Mouse (Mus musculus) urinary bladder, adult 2 months (tissue): ENCODE results near the gene Gemin2. TPM values are rescaled to one million over a fixed set of nuclear protein-coding genes. Genes with fewer than 3 reads are reported as not detected.
"Not testable (repeated sequence)": the region's sequence is repeated elsewhere in the genome, so short reads cannot be mapped to it uniquely, and the experiment has no call there.

Experiments
- DNase-seq: peaks from one replicate; pipeline ENCODE4 v3.0.0; 2022; ENCODE audit warnings: low spot score
- polyA plus RNA-seq: library from polyadenylated mRNA; depleted of rRNA; stranded (reverse); fragments of >200 nt; gene quantifications from 2 replicates; pipeline ENCODE4 v1.2.3, GENCODE M21; 2012; rRNA removed

Gene Gemin2
- 7.7 and 8.5 TPM in 2 replicates for polyA plus RNA-seq

DNA sequence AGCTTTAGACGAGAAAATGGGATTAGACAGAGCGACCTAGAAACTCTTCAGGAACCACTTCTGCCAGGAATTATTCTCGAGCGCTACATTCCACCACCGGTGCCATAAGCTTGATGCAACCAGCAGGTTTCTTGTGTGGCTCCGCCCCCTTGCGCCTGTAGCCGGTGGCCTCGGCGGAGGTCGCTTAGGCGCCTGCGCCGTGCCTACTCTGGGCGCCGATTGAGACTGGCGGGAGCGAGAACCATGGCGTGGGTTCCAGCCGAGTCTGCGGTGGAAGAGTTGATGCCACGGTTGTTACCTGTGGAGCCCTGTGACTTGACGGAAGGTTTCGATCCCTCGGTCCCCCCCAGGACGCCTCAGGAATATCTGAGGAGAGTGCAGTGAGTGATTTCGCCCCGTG is at the start of gene Gemin2:
TSS of gene Gemin2 (plus strand) at position 160 of the 400 bp plus-strand sequence.
- peak; percentile 76 for DNase-seq

- DNase-seq: no peak
These were observed 48.6 kb upstream of the Gemin2 start for GRCm38 (mm10) chr12:58964583-58964982.

DNA sequence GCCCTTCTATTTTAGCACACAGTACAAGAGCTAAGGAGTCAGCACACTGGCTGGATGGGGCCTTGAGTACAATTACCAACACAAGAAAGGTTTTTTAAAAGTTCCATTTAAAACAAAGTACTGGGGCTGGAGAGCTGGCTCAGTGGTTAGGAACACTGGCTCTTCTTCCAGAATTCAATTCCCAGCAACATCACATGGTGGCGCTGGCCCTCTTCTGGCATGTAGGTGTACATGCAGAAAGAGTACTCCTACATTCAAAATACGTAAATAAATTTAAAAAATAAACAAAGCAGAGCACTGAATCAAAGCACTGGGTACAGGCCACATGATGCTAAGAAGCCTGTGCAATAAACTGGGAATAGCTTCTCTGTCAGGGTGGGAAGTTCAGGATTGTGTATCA is 36.2 kb upstream of the Gemin2 start:
- no peak for DNase-seq

- not testable (repeated sequence) for DNase-seq
These were observed 32.0 kb upstream of the Gemin2 start for GRCm38 (mm10) chr12:58981178-58981661.

- no peak for DNase-seq
These were observed 27.4 kb upstream of the Gemin2 start for GRCm38 (mm10) chr12:58985766-58986165.

- DNase-seq: no peak
These were observed 2.7 kb upstream of the Gemin2 start for GRCm38 (mm10) chr12:59010482-59010881.

DNA sequence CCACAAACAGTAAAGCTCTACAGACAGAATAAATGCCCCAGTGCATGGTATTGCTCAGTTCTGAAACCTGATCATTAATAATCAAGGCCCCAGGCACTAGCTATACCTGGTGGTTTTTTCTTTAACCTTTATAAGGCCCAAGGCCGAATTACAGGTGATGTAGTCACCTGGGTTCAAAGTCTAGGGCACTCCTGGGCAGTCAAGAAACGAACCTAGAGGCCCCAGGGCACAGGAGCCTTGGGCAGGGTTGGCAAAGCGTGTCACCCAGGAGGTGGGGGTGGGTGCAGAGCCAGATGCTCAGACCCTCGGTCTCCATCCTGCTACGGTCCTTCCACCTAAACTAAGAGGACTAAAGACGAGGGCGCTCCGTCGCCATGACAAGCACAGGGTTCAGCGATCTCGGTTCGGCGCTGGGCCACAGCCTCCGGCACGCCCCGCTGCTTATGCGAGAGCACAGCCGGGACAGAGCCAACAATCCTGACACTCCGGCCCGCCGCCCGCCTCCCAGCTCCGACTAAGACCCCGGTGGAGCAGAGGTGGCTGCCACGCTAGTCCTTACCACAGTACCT is 1.8 kb upstream of the Gemin2 start:
- DNase-seq: no peak

GRCm38 (mm10) chr12:59011844-59012709 is 1.1 kb upstream of the Gemin2 start, which contains the start of gene Sec23a:
Gene Sec23a (minus strand): TSS chr12:59012017.
- DNase-seq: peak; percentile 93

GRCm38 (mm10) chr12:59012710-59013091 is 492 bp upstream of the Gemin2 start:
- DNase-seq: no peak

DNA sequence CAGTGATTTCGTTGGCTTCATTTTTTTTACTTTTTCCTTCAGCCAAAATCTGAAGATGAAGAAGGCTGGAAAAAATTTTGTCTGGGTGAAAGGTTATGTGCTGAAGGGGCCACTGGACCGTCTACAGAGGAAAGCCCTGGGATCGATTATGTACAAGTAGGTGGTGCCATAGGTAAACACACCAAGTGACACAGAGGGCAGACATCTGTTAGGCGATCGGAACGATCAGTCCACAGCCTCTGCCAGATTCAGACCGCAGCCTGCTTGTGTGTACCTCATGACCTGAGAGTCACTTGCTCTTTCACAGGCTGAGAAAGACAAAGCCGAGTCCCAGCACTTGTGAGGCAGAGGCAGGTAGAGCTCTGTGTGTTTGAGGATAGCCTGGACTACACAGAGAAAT is 4.8 kb downstream of the Gemin2 start:
- DNase-seq: no peak

- no peak for DNase-seq
These were observed 6.7 kb downstream of the Gemin2 start for GRCm38 (mm10) chr12:59019891-59020290.

DNA sequence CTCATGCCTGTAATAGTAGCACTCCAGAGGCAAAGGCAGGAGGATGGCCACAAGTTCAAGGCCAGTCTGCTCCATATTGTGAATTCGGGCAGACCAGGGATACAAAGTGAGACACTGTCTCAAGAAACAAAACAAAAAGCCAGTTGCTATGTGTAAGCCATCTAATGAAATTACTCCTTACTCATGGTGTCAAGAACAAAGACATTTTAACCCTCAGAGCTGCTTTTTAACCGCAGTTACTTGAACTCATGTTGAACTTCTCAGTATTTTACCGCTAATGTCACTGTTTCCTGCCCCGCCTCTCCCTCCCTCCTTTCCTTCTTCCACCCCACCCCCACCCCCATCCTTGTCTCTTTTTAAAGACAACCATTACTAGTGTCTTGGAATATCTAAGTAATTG is 8.1 kb downstream of the Gemin2 start:
- no peak for DNase-seq

- no peak for DNase-seq
These were observed 18.9 kb downstream of the Gemin2 start for GRCm38 (mm10) chr12:59032101-59032500.

DNA sequence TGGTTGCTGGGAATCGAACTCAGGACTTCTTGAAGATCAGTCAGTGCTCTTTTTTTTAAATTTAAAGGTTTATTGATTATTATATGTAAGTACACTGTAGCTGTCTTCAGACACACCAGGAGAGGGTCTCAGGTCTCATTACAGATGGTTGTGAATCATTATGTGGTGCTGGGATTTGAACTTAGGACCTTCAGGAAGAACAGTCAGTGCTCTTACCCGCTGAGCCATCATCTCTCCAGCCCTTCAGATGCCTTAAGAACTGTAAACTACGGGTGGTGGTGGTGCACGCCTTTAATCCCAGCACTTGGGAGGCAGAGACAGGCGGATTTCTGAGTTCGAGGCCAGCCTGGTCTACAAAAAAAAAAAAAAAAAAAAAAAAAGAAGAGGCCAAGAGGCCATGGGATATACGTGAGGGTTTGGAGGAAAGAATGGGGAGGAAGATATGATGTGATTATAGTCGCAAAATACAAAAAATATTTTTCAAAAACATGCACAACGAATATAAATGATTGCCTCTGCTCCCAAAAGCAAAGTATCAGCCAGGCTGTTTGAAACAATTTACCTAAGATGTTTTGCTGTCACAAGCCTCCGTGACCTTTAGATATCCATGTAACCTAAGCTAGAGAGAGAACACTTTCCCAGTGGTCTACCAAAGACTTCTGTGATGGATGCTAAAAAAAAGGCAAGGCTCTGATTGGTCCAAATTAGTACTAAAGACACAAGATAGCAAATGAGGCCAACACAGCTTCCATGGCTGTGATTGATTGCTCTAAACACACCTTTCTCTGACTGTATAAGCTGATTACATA is 26.2 kb downstream of the Gemin2 start:
- DNase-seq: no peak

- DNase-seq: no peak
These were observed 27.0 kb downstream of the Gemin2 start for GRCm38 (mm10) chr12:59039971-59040844.

- DNase-seq: no peak
These were observed 27.7 kb downstream of the Gemin2 start for GRCm38 (mm10) chr12:59040851-59041250.

DNA sequence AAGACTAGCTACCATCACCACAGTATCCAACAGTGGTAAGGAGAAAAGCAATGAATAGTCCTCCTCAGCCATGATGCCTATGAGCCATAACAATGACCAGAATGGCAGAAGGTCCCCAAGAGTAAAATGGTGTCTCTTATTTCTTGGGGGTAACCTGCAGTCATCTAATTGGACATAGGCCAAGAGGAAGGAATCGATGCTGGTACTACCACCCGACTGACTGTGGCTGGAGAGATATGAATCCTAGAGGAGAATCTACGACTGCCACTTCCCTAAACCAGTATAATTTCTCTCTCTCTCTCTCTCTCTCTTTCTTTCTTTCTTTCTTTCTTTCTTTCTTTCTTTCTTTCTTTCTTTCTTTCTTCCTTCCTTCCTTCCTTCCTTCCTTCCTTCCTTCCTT is 39.3 kb downstream of the Gemin2 start:
- DNase-seq: no peak

DNA sequence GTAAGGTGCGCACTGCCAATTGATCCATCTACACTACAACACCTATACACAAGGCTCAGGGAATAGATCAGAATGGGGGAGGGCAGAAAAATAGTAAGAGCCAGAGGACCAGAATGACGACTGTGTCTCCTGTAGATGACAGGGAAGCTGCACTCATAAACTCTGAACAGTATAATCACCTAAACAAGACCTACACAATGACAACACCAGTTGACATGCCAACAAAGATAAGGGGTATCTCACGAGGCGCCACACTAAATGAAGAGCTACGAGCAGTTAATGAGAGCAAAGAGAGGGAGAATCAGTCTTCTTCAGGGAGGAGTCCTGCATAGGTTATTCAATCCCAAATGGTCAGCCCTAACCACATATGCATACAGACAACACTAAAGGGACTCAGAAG is 40.0 kb downstream of the Gemin2 start:
- no peak for DNase-seq

GRCm38 (mm10) chr12:59053976-59054375 is 40.8 kb downstream of the Gemin2 start:
- no peak for DNase-seq

DNA sequence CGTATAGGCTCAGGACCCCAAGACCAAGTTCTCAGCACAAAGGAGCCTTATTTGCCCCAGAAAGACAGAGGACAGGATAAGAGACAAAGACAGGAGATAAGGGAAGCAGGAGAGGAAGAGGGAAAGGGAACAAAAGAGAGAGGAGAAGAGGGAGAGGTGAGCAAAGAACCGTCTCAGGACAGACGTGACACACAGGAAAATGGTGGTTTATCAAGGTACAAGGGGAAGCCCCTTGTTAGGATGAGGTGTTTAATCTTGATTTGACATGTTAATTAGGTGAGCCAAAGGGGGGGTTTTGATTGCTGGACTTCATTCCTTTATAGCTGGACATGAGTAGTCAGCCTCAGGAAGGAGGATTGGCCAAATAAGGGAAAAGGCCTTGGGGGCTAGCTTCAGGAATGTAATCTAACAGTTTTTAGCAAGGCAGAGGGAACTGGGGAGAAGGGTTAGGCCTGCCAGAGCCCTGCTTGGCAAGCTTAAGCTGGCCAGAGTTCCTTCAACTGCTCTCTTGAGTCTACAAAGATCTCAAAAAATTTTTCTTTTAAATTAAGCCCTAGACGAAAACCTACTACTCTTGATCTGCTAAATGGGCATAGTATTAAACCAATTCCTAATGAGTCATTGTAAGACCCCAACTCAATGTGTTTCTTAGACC is 42.1 kb downstream of the Gemin2 start:
- DNase-seq: no peak

- DNase-seq: no peak
These were observed 43.0 kb downstream of the Gemin2 start for GRCm38 (mm10) chr12:59056222-59056621.
